Mouse (Mus musculus): ENCODE measurements at regions not wholly inside any gene's neighbourhood (a gene's known extent, or its start where the extent isn't known, plus 50 kb on each side); places are given as distances from the start of the nearest gene placed in this dataset.

- peak; percentile 40 to 52 for DNase-seq
Observed at GRCm38 (mm10) chr2:114260397-114261071, 59.3 kb upstream of the Zfp770 start.

GRCm38 (mm10) chr2:114259539-114259938 is 58.3 kb upstream of the Zfp770 start:
- no peak for DNase-seq

Measured in kidney, adult 8-10 months (tissue).